Mouse (Mus musculus) erythroblast, embryonic 14.5 days (primary cell): ENCODE data around the gene Ostn. TPM values are rescaled to one million over a fixed set of nuclear protein-coding genes. Genes with fewer than 3 reads are reported as not detected.

Experiments used
- H3K27me3 ChIP-seq: 2 replicates; pipeline ENCODE4 v1.6.1; 2012; ENCODE audit warnings: inconsistent platforms; ENCODE audit not compliant: control insufficient read depth
- H3K36me3 ChIP-seq: 2 replicates; pipeline ENCODE4 v1.6.1; 2012; ENCODE audit warnings: mild to moderate bottlenecking, inconsistent platforms; ENCODE audit not compliant: control insufficient read depth
- H3K4me1 ChIP-seq: 2 replicates; pipeline ENCODE4 v1.6.1; 2012; ENCODE audit warnings: inconsistent platforms; ENCODE audit not compliant: control insufficient read depth
- H3K4me3 ChIP-seq: replicated peaks from 2 replicates; pipeline ENCODE3; 2012; ENCODE audit warnings: moderate library complexity, mild to moderate bottlenecking, inconsistent platforms
- H3K9me3 ChIP-seq: 2 replicates; pipeline ENCODE4 v1.6.1; 2012; ENCODE audit warnings: low read length, inconsistent platforms, mixed read lengths; ENCODE audit not compliant: control insufficient read depth
- GATA1 ChIP-seq: IDR thresholded peaks from 2 replicates; pipeline ENCODE4 v1.6.1; 2012; ENCODE audit warnings: low read length, inconsistent platforms, mixed read lengths
- TAL1 ChIP-seq: IDR thresholded peaks from 3 replicates; pipeline ENCODE4 v1.6.1; 2012; ENCODE audit warnings: low read length, inconsistent platforms, mixed read lengths
- polyA plus RNA-seq: library from polyadenylated mRNA; stranded (reverse); fragments of >175 nt; gene quantifications from 2 replicates; pipeline ENCODE4 v1.2.3, GENCODE M21; 2012

Ostn gene
- polyA plus RNA-seq, 1 experiment = not detected

- H3K9me3 ChIP-seq = no peaks in the 10 kb centered on the region
- H3K27me3 ChIP-seq = no peaks in the 10 kb centered on the region
- TF ChIP-seq GATA1 = no peak
- TF ChIP-seq TAL1 = no peak
- no peaks in the 10 kb centered on the region for H3K36me3 ChIP-seq
- H3K4me3 ChIP-seq = no peak overlapping the region
- peaks cover 21% of the 10 kb centered on the region for H3K4me1 ChIP-seq
These were observed 77.8 kb downstream of the Ostn start for GRCm38 (mm10) chr16:27384893-27385603.

GRCm38 (mm10) chr16:27385649-27386048 is 78.4 kb downstream of the Ostn start:
- Histone ChIP-seq H3K27me3 (no peaks in the 10 kb centered on the region), H3K36me3 (no peaks in the 10 kb centered on the region), H3K4me1 (peaks cover 23% of the 10 kb centered on the region), H3K4me3 (no peak overlapping the region), H3K9me3 (no peaks in the 10 kb centered on the region)
- no peak for TF ChIP-seq TAL1
- no peak for TF ChIP-seq GATA1

DNA sequence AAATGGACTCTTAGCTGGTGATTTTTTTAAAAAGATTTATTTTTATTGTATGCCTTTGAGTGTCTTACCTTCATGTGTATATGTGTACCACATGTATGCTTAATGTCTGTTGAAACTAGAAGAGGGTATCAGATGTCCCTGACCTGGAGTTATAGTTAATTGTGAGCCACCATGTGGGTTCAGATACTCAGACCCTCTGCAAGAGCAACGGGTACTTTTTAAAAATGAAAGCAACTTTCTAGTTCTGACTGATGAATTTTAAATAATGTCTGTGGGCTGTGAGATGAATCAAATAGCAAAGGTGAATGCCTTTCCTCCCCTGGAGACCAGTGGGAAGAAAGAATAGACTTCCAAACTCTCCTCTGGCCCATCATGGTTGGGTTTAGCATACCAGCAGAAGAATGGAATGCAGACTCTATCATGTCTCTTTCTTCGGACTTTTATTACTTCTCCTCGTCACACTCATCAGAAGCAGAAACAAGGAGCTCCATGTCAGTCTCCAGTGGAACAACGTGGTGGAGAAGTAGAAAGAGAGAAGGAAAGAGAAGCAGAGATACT is 79.6 kb downstream of the Ostn start:
- Histone ChIP-seq H3K4me3 (no peak overlapping the region), H3K9me3 (no peaks in the 10 kb centered on the region), H3K36me3 (no peaks in the 10 kb centered on the region), H3K27me3 (no peaks in the 10 kb centered on the region), H3K4me1 (peaks cover 23% of the 10 kb centered on the region)
- TF ChIP-seq TAL1 = no peak
- no peak for TF ChIP-seq GATA1

DNA sequence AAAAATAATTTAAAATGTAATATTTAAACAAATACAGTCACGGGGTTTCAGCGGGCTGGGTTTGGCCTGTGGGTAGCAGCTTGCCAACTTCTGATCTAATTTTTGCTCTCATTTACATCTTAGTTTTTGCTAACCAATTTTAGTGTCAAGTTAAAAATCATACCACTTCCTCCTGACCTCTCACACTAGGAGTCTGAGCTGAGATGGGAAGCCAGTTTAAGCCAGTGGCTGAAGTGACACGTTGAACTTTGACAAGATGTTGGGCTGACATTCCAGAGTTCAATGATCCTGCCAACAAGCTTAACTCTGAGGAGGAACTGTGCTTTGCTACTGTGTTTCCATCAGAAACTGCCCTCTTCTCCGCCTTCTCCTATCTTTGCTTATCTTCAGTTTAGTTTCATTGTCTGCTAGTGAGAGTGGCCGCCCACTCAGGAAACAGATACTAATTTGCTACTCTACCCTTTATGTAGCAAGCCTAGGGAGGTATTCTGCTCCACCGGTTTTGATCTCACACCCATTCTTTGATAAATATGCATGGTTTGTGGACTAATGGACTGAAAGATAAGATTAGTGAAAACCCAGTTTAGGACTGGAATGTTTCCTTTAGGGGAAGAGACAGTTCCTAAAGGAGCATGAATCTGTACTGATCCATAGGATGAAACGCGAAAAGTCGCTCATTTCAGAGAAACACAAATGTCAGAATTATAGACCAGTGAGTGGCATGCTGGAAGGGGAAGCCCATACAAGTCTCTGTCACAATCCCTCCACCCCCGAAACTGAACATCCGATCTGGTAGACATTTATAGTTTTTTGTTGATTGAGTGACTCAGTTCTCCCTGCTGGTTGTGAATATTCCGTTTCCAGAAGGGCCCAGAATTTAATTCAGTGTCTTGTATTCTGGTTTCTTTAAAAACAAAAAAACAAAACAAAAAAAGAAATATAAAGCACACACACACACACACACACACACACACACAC is 80.6 kb downstream of the Ostn start:
- Histone ChIP-seq H3K36me3 (no peaks in the 10 kb centered on the region), H3K4me3 (peak overlapping the region; percentile 82), H3K27me3 (no peaks in the 10 kb centered on the region), H3K9me3 (no peaks in the 10 kb centered on the region), H3K4me1 (peaks cover 23% of the 10 kb centered on the region)
- TF ChIP-seq GATA1 (no peak), TAL1 (no peak)

- peak within 1 kb of the TSS; percentile 82 for H3K4me3 ChIP-seq
- no peaks in the 10 kb centered on the region for H3K9me3 ChIP-seq
- H3K4me1 ChIP-seq = peaks cover 23% of the 10 kb centered on the region
- H3K36me3 ChIP-seq = no peaks in the 10 kb centered on the region
- H3K27me3 ChIP-seq = no peaks in the 10 kb centered on the region
- TF ChIP-seq TAL1 (no peak), GATA1 (no peak)
These were observed 81.6 kb downstream of the Ostn start, which contains the start of gene Ccdc50 for GRCm38 (mm10) chr16:27388761-27389451. TSS of gene Ccdc50 (plus strand) at chr16:27388869.

- H3K4me1 ChIP-seq = peaks cover 23% of the 10 kb centered on the region
- no peaks in the 10 kb centered on the region for H3K9me3 ChIP-seq
- no peaks in the 10 kb centered on the region for H3K27me3 ChIP-seq
- H3K36me3 ChIP-seq = no peaks in the 10 kb centered on the region
- TF ChIP-seq TAL1 (no peak), GATA1 (no peak)
- H3K4me3 ChIP-seq = peak overlapping the region; percentile 82
These were observed 82.4 kb downstream of the Ostn start for GRCm38 (mm10) chr16:27389534-27390282.

DNA sequence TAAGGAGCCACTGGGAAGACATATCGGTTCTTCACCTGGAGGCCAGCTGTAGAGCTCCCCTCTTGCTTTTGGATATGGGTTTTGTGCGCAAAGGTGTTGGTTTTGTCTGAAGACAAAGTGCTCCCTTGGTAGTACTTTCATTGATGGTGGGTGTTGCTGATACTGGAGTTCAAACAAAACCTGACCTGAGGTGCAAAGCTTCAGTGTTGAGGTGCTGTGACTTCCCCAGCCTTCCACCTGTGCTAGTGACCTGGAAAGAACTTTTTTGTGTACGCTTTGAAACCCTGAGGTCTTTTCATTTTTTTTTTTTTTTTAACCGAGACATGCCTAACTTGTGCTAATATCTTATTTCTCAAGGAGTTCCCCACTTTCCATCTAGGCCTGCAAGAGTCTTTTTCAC is 83.0 kb downstream of the Ostn start:
- no peaks in the 10 kb centered on the region for H3K27me3 ChIP-seq
- no peak for TF ChIP-seq GATA1
- peaks cover 23% of the 10 kb centered on the region for H3K4me1 ChIP-seq
- H3K9me3 ChIP-seq = no peaks in the 10 kb centered on the region
- H3K36me3 ChIP-seq = no peaks in the 10 kb centered on the region
- H3K4me3 ChIP-seq = peak overlapping the region; percentile 82

GRCm38 (mm10) chr16:27391845-27392244 is 84.6 kb downstream of the Ostn start:
- H3K4me3 ChIP-seq = no peak overlapping the region
- H3K9me3 ChIP-seq = no peaks in the 10 kb centered on the region
- H3K4me1 ChIP-seq = peaks cover 23% of the 10 kb centered on the region
- no peaks in the 10 kb centered on the region for H3K27me3 ChIP-seq
- TF ChIP-seq GATA1 (no peak), TAL1 (no peak)
- no peaks in the 10 kb centered on the region for H3K36me3 ChIP-seq
